Mouse (Mus musculus) urinary bladder, postnatal 0 days (tissue): ENCODE measurements around the gene Dnaic2. TPM values are rescaled to one million over a fixed set of nuclear protein-coding genes. Genes with fewer than 3 reads are reported as not detected.

Experiments
- polyA plus RNA-seq: library from polyadenylated mRNA; unstranded; fragments of >200 nt; fragmentation: Nextera tagmentation; extraction: Ambion mirVana; gene quantifications from 2 replicates; pipeline ENCODE4 v1.2.1, GENCODE M21; 2015

Dnaic2 gene
- 0.36 and 0.67 TPM in 2 replicates for polyA plus RNA-seq

DNA sequence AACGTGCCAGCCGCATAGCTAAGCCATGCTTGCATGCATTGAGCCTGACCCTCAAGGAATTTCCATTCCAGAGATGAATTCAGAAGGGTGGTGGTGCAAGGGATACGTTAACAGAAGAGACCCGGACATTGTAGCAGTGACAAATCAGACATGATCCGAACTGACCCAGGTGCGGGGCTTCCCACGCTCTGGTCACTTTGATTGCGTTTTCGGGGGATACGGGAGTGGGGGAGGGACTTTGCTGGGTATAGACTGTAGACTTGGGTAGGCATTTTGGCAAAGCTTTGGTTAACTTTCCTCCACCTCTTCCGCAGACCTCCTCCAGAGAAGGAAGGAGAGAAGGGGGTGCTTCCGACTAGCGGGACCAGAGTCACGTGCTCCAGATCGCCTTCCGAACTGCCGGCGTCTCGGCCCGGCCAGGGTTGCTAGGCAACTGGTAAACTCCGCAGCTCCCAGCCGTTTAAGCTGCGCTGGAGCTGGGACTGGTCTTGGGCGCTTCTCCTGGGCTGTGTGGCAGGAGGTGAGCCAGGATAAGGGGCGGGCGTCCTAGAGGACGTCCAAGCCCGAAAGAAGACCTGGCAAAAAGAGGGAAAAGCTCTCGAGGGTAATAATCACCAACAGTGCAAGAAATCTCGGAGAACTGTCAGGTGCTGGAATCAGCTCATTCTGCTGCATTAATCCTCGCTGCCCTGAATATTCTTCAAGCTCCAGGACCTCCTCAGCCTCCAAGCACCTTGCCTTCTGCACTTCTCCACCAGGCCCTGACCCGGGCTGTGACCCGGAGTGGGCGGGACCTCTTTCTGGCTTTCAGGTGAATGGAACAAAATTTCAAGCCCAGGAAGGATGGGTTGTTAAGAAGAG, at the start of gene Dnaic2:
Gene Dnaic2, plus strand, starts transcription at position 444 of the 861 bp plus-strand sequence.

DNA sequence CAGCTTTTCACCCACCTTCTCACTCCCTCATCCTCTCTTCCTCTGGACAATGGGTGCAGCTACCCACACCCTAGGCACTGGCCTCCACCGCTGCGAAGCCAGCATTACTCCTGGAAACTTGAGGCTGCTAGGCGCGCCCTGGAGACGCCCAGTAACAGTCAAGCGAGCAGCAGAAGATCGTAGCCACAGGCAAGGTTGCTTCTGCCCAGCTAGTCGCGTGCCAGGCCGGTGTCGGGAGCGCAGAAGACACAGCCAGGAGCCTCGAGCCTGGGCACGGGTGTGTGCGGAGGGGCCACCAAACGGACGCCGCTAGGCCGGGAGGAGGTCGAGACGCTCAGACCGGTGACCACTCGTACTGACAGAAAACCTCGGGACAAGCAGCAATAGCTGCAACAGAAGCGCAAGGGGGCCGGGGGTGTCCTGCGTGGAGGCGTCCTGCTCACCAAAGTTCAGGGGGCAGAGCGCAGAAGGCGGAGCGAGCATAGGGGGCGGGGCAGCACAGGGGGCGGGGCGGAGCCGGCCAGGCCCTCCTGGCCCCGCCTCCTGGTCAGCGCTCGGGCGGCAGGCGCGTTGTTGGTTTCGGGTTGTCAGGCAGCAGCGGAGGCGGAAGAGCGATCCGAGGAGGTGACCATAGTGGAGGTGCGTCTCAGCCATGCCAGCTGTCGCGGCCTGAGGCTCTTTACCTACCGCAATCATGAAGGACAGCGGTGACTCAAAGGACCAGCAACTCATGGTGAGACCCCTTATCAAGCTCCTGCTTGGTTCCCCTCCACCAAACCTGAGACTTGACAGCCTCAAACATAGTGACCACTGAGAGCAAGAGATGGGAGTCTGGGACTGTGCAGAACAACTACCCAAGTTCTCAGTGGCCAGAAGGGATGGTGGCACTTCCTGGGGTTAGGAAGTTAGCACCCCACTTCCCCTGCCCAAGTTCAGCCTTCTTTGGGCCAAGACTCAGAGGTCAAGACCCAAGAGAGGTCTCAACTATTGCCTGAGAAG, 37.9 kb downstream of the Dnaic2 start, which contains the start of gene Kif19a:
Gene Kif19a, plus strand, starts transcription at position 569 of the 999 bp plus-strand sequence.

DNA sequence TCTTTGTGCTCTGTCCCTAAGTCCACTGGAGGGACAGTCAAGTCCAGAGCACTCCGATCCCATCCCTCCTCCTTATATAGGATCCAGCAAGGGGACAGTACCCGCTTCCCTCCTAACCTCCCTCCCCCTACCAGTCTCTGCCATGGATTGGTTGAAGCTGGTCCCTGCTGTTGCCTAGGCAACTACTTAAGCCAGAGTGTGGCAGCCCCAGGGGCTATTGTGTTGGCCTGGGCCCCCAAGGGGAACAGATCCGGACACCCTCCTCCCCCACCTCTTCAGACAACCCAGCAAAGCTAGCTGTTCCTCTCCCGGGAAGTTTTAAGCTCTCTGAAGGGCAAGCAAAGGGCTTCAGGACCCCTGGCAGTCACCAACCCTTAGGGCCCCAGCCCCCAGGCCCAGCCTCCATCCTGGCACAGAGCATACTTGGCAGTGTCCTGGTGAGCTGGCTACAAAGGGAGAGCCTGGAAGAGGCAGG, 68.7 kb downstream of the Dnaic2 start, which contains the start of gene Btbd17:
Gene Btbd17, minus strand, starts transcription at position 98 of the 475 bp plus-strand sequence.

DNA sequence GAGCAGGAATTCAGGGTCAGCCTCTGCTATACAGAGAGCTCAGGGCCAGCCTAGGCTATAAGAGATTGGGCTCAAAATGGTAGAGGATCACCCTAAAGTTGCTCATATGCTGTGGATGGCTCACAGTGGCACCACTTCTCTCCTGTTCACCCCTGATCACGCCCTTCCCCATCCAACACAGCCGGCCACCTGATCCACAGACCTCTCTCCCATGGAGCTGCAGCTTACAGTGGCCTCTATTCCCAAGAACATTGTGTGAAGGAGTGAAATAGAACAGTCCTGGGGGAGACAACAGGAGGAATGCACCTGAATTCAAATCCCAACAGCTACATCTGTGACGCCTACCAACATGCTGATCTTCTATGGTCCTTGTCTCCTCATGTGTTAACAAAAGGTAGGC, 71.4 kb downstream of the Dnaic2 start, which contains the start of gene Gpr142:
Gene Gpr142, plus strand, starts transcription at position 301 of the 400 bp plus-strand sequence.

Other genes starting within 250 kb of the Dnaic2 start
- 856 and 902 TPM in 2 replicates for gene Rpl38, start 58.9 kb upstream of the Dnaic2 start, polyA plus RNA-seq
- gene Ttyh2, start 52.0 kb upstream of the Dnaic2 start, polyA plus RNA-seq: 8.6 and 9.8 TPM in 2 replicates
- 0.23 TPM in 1 of 2 replicates, not detected in the other for gene Kif19a, start 38.0 kb downstream of the Dnaic2 start, polyA plus RNA-seq
- not detected in 2 replicates for gene Btbd17, start 68.5 kb downstream of the Dnaic2 start, polyA plus RNA-seq
- gene Gpr142, start 71.5 kb downstream of the Dnaic2 start, polyA plus RNA-seq: not detected in 2 replicates
- 4.9 and 5.6 TPM in 2 replicates for gene Gprc5c, start 123.7 kb downstream of the Dnaic2 start, polyA plus RNA-seq
- gene Cd300a, start 162.6 kb downstream of the Dnaic2 start, polyA plus RNA-seq: 2.0 and 3.5 TPM in 2 replicates
- gene Cd300lb, start 207.0 kb downstream of the Dnaic2 start, polyA plus RNA-seq: 1.3 and 4.5 TPM in 2 replicates
- not detected in 2 replicates for gene Cd300c, start 241.7 kb downstream of the Dnaic2 start, polyA plus RNA-seq